Mouse (Mus musculus) c-Kit-positive CD71-negative TER-119-negative erythroid progenitor cells, embryonic 14.5 days (primary cell): ENCODE results near the gene Rcc1.

Experiments used
- DNase-seq: peaks from one replicate; pipeline ENCODE4 v3.0.0-alpha.2; 2013; ENCODE audit warnings: low read depth

Rcc1 gene

DNA sequence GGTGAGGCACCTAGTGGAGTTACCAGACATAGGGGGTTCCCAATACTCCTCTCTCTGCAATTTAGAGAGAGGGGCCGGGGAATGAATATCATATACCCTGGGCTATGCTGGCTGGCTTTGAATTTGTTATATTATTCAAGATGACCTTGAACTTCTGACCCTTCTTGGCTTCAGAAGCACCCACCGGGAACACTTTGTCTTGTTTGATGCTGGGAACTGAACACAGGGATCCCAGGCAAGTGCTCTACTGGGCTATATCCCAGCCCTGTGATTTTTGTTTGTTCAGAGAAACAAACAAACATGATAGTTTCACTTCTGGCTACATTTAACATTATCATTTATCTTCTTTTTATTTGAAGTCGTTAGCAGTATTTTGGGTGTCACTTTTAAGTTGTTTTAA lies 2.0 kb upstream of the Rcc1 start:
- DNase-seq: no peak

DNA sequence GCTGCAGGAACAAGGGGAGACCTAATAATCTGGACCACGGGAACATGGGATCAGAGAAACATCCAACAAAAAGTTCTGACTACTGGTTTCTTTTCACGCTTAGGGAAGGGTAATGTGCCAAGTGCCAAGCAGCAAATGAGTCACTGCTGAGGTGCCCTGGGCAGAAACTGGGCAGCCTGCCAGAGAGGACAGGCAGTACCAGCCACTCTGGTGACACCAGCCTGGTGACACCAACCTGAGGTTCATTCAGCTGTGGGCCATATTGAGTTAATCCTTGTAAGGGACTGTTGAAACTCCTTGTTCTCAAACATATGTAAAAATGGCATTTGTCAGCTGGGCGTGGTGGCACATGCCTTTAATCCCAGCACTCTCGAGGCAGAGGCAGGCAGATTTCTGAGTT lies 1.2 kb upstream of the Rcc1 start:
- no peak for DNase-seq

DNA sequence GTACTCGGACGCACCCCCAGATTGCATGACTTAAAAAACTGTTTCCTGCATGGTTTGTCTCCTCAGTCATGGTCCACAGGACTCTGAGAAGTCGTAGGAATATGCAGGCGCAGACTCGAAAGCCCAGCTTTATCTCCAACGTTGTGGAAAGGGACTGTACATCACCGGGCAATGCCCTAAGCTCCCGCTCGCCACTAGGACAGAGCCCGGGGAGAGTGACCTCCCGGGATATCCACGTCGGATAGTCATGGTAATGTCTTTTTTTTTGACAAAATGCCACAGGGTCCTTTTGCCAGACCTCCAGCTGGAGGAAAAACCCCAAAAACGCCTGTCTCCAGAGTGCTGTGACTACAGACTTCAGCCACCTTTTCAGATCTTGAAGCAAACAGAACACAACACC lies 666 bp downstream of the Rcc1 start:
- no peak for DNase-seq

DNA sequence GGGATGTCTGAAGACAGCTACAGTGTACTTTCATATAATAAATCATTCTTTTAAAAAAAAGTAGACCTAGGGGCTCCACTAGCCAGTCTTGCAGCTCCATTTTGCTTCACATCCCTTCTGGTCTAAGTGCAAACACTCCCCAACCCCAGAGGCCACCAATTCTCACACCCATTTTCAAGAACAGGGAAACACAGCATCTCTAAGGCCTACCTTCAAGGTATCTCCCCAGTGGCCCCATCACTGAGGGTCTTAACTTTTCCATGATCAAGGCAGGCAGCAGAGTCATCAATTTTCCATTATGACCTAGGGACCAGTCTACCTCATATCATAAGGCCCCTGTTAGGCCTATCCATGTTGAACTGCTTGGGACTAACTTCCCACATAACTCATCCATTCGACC lies 2.0 kb downstream of the Rcc1 start:
- no peak for DNase-seq

DNA sequence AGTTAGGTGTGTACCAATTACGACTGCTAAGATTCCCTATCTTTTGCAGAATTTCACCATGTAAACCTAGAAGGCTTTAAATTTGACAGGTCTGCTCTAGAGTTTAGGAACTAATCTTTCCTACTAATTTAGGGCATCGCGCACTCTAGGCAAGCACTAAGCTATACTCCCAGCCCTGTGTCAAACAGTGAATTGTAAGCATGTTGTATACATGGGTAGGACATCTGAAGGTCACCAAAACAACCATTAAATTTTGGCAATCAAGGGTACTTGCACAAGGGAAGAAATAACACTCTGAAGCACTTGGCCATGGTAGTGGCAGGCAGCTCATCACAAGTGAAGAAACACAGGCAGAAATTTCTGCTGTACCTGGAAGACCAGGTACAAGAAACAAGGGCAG lies 2.6 kb downstream of the Rcc1 start:
- no peak for DNase-seq

DNA sequence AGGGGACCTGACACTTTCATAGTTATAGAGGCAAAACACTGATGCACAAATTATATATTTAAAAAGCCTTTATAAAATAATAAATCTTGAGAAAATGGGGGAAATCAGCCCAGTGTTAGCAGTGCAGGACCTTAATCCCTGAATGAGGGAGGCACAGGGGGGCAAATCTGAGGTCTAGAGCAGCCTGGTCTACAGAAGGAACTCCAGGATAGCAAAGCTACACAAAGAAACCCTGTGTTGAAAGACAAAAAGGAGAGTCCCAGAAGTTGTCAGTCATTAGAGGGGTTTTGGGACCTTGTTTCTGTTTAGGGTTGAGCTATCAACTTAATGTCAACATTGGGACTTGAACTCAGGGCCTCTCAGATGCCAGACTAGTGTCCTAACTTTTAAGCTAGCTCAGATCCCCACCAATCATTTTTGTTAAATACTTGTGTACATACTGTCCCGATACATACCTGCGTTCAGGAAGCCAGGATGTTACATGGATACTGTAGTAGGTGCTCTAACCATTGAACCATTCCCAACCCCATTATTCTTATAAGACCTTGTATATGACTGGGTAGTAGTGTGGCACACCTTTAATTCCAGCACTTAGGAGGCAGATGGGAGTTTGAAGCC lies 3.2 kb downstream of the Rcc1 start:
- DNase-seq: no peak

DNA sequence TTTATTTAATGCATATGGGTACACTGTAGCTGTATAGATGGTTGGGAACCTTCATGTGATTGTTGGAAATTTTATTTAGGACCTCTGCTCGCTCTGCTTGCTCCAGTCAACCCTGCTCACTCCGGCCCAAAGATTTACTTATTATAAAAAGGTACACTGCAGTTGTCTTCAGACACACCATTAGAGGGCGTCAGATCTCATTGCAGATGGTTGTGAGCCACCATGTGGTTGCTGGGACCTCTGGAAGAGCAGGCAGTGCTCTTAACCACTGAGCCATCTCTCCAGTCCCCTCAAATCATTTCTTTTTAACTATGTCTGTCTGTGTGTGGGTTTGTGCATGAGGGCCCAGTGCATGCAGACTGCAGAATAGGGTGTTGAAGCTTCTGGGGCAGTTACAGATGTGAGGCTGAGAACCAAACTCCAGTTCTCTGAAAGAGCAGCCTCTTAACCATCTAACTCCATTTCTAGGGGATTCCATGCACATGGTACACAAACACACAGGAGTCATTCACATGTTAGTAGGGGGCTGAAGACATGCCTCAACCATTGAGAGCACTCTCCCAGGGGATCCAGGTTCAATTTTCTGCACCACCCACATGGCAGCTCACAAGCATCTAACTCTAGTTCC lies 3.8 kb downstream of the Rcc1 start:
- DNase-seq: no peak

DNA sequence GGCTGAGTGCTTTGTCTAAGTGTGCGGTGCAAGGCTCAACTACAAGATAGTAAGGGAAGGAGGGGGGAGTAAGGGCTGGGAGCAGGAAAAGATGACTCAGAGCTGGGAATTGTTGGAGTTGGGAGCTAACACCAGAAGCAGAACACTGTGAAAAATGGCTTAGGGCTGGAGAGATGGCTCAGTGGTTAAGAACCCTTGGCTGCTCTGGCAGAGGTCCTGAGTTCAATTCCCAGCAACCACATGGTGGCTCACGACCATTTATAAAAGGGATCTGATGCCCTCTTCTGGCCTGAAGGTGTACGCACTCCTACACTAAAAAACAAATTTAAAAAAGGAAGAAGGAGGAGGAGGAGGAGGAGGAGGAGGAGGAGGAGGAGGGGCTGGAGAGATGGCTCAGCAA lies 6.7 kb downstream of the Rcc1 start:
- no peak for DNase-seq

DNA sequence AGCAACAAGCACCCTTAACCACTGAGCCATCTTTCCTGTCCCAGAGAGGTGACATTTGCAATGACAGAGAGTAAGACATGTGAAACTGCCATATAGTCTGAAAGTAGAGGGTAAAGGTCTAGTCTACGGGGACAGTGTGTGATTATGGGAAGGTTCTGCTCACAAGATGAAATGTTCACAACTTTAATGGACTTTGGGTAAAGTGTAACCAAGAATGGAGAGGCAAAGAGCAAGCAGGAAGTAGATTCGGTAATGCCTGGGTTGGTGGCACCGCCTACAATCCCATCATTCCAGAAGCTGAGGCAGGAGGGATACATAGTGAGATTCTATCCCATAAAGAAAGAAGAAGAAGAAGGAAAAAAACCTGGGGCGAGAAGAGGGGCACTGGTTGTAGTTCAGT lies 7.1 kb downstream of the Rcc1 start:
- no peak for DNase-seq

DNA sequence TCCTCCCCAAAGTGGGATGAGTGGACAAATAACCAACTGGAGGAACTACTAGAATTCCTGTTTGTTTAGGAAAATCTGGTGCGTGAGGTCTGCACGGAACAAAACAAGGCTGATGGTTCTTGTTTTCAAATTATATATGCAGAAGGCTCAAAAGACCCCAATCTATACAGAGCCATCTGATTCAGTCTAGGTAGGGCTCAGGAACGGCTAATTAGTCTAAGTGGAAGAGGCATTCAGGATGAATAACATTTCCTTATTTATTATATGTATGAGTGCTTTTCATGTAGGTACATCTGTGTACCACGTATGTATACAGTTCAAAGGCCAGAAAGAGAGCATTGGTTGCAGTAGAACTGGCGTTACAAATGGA lies 7.6 kb downstream of the Rcc1 start:
- no peak for DNase-seq

DNA sequence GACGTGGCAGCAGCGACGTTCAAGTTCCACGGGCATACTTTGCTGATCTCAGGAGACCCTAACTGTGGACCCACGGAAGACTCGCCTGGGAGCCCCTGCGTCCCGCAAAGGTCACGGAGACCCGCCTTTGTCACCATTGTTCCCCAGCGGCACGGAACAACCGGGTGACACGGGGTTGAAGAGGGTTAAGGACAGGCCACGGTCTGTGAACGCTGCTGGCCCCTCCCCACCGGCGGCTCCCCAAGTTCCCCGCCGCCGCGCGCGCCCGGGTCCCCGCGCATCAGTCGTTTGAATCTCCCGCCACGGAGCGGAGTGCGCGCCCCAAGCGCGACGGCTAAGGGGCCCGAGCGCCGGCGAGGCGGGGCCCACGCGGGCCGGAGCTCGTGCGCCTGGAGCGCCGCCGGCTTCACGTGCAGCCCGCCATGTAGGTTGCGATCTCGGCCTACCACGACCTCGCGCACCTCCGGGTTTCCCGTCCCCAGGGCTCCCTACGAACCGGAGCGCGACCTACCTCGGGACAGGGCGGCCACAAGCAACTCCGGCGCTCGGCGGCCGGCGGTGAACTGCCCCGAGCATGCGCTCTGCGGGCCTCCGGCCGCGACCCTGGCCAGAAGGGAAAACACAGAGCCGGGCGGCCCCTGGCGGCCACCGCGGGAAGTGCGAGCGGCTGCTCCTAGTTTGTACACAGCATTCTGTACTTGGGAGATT lies 8.1 kb downstream of the Rcc1 start:
- DNase-seq: peak; percentile 81

DNA sequence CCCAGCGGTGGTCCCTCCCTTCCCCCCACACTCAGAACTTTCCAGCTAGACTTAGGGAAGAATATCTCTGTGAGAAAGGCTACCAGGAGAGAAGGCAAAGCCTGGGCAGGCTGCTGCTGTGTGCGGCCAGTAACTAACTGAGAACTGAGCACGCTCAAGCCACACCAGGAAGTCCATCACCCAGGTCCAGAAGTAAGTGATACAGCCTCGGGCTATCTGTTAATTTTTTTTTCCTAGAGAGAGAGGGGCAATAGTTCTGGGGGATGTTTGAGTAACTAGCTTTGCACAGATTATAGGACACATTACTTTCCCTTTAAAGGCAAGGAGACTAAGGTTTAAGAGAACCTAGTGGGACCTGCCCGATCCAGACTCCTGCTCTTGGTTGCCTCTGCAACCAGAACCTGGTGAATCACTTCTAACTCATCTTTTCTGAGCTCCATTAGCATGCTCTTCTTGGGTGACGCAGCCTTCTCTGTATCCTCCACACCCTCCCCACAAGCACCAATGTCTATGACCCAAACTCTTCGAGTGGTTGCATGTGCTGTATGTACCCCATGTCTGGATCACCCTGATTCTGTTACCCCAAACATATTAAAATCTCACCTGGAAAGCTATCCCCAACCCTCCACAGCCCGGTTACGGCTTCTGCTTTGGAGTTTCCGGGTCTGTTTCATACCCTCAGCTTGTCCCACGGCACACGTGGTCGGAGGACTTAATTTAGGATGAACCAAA lies 8.8 kb downstream of the Rcc1 start:
- DNase-seq: no peak

DNA sequence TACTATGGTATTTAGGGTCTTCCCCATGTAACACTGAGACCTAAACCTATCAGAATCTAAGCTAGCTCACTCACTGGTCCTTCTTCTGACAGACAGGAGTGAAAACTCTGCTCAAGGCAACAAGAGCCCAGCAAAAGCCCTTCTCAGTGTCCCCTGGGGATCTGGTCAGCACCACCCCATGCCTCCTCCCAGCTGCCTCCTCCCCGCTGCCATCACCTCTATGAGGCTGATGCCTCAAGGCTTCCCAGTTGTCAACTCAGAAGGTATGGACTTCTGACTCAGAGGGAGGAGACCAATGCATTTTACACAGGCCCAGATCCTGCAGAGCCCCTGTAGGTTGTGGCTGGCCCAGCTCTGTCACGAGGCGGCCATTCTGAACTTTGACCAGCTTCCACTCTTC lies 12.0 kb downstream of the Rcc1 start:
- DNase-seq: no peak

DNA sequence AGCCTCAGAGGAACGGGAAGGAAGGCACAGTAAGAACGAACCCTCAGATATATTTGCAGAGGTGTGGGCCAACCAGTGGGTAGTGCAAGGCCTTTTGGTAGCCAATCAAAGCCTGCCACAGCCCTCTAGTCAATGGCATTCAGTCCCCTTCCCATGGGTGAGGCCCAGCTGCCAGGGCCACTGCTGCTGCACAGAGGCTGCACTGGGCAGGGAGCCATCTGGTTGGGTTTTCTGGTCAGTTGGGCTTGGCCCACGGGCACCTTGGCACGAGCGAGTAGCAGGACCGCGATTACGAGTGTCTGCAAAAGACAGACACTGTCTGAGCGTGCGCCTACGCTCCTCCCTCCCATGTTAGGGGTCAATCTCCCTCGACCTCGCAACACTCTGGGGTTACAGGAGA lies 14.5 kb downstream of the Rcc1 start:
- no peak for DNase-seq

DNA sequence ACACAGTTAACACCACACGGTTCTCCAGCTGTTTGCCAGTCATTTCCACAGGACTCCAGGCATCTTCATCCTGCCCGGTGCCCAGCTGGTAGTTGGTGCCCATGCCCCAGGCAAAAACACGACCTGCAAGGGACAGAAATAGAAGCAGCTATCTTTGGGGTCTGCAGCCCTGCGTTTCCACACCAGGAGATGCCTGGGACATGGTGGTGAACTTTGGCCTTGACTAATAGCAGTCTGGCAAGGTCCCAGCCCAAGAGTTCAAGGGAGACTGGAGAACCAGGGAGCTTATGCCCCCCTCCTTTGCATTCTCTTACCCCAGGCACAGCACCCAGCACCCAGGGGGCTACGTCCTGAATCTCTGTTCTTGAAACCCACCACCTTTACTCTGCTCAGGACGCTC lies 20.5 kb downstream of the Rcc1 start:
- DNase-seq: no peak

DNA sequence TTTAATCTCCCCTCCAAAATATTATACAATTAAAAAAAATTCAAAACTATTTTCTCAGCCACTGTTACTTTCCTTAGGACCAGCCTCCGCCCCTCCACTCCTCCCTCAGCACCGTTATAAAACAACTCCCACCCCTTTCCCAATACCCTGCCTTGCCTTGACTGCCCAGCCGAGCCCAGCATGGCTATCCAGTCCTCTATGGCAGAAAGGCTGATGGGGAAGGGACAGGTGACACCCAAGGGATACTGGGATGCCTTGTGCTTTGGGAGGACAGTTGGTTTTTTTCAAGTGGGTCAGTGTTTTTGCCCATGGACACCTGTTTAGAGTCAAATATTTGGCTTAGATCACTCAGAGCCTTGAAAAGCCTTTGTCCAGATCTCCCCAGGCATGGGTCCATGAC lies 21.4 kb downstream of the Rcc1 start:
- no peak for DNase-seq

DNA sequence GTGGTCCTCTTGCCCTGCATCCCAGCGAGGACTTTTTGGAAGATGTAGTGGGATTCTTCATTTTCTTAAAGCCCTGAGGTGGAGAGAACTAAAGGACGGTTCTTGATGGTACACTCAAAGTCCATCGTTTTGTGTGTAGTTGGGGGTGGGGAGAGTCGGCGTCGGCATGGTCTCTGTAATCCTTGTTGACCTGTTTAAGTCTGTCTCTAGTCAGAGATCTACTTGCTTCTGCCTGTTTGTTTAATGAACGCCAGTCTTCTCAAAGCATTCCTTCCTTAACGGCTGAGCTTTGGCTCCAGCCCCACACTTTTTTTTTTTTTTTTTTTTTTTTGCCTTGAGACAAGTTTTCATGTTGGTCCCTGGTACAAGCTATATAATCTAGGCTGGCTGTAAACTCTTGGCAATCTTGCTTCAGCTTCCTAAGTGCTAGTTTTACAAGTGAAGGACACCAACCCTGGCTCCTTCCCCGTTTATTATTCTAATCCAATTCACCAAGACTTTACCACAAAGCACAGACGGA lies 23.5 kb downstream of the Rcc1 start:
- no peak for DNase-seq

DNA sequence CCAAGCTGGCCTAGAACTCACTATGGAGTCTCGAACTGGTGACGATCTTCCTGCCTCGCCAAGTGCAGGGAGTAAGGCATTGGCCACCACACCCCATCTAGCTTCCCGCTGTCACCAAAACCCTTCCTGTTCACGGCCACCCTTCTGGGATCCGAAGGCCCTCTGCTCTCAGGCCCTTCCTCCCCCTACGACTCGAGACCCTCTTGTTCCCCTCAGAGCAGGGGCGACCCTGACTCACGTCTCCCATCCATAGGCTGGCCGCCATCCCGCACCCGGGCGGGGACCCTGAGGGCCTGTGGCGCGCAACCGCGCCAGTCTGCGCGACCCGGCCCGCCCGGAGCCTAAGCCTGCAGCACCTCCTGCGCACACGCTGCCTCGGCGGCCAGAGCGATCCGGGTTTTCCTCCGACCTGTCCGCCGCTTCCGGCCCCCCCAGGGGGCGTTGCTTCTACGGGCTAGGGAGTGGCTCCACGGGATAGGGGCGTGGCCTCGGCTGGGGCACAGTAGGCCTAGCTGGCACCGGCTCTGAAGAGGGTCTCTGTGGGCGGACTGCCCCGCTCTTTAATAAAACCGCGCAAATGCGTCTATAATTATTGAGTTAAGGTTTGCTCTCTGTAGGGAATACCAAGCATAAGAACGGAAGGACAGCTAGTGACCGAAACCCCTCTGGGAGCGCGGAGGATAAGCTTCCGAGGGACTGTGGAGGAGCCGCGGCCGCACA lies 24.1 kb downstream of the Rcc1 start, which contains the start of gene Trnau1ap:
Gene Trnau1ap (minus strand): TSS at position 424 of the 720 bp plus-strand sequence.
- peak; percentile 92 for DNase-seq

DNA sequence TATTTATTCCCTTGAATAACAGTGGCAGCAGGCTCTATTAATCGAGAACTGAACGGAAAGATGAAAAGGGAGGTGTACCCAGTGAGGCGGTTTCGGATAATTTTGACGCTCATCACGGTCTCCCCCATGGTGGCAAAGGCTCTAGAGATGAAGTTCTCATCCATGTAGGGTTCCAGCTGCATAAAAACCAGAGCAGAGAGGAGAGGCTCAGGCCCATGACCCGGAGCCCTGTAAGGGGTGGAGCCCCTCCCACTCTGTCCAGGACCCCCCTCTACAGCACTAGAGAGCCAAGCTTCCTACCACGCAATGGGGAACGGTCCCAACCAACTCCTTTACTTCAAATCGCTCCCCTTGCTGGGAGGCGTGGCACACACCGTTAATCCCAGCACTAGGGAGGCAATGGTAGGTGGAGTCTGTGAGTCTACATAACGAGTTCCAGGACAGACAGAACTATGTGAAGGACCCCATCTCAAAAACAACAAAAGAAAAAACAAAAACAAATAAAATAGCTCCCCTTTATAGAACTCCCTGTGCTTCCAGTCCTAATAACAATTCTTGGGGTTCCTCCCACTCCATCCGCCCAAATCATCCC lies 24.9 kb downstream of the Rcc1 start:
- DNase-seq: no peak

DNA sequence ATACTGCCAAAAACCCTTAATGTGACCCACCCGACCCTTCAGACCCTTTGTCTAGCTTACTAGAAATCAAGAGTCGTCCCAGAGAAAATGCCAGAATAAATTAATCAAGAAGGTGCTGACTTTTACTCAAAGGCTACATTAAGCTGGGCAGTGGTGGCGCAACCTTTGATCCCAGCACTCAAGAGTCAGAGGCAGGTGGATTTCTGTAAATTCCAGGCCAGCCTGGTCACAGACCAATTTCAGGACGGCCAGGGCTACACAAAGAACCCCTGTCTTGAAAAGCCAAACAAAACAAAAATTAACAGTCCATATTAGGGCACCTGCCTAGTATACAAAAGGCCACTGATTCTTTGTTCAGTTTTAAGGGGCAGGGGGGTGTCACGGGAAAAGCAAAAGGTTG lies 26.9 kb downstream of the Rcc1 start:
- no peak for DNase-seq

DNA sequence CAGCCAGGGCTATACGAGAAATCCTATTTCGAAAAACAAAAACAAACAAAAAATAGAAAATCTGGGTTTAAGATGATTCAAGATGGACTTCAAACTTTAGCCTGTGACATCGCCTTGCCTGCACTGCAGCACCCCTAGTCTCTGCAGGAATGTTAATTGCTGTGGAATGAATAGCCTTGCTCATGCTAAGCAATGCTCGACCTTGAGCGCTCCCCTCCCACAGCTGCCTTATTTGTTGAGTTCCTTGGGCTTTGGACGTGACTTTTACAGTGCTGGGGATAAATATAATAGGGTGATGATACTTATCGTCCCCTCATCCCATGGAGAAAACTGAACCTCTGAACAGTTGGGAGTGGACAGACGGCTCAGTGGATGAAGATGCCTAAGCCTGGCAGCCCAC lies 37.7 kb downstream of the Rcc1 start:
- DNase-seq: no peak

DNA sequence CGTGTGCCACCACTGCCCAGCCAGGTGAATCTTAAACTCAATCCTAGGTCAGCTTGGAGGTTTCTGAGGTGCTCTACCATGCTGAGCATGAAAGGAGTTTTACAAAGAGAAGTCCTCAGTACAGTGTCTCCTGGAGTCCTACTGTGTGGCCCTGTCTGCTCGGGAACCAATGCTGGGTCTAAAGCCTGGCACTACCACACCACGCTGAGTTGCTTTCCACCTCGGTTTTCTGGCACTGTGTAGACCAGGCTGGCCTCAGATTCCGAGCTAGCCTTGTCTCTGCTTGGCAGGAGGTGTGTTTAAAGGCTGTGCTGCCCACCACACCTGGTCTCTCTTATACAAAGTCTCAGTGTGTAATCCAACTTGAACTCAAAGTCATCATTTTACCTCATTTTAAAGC lies 40.8 kb downstream of the Rcc1 start:
- no peak for DNase-seq
